Mouse (Mus musculus): ENCODE results near the gene Naa80.

Naa80 gene

DNA sequence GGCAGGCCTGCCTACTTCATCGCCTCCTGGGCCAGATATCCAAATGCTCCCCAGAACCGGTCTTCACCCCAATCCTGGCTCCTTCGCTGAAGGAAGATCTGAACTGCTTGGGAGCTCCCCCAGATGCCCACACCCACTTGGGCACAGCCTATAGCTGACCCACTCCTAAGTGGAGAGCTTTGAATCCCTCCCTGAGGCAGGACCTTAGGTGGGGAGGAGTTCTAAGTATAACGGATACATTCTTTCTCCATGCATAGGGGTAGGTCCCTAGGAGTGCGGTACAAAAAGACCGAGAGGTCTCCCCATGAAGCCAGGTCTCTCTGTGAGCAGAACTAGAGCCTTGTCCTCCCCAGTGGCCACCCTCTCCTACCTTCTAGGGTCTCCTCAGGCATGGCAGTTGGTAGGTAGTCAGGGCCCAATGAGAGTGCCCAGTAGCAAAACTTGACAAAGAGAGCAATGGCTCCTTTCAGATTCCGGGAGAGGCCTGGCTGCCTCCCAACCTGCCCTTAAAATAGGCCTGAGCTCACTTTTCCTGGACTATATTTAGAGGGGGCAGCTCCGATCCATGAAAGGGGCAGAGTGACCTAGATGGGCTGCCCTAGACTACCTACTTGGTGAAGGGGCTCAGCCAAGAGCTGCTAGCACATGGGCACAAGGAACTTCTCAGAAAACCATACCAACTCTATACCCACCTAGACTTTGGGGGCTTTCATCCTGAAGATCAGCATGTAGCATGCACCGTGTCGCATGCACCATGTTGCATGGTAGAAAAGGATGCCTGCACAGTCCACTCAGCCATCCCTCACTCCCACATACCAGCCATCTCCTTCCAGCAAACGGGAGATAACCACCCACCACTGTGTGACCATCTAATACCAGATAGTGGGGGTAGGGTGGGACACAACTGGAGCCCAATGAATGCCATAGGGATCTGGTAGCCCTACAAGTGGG lies 18.2 kb downstream of the Naa80 start:
- DNase-seq (ENCODE audit: low read depth, low spot score), result no peak

DNA sequence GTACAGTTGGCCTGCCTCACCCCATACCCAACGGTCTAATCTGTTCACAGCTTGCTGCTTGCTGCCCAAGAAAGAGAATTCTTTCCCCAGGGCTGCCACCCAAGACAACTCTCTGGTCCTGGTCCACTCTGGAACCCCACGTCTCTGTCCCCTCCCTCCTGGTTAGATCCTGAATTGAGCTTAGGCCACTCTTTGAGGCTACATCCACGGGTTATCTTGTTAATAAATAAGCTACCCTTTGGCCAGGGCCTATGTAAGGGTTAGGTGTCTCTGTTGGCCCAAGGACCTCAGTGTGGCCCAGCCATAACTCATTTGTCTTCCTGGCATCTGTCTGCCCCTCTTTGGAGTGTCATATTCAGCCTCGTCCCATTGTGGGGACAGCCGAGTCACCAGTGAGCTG lies 19.7 kb downstream of the Naa80 start:
- no peak for DNase-seq (ENCODE audit: low read depth, low spot score)

DNA sequence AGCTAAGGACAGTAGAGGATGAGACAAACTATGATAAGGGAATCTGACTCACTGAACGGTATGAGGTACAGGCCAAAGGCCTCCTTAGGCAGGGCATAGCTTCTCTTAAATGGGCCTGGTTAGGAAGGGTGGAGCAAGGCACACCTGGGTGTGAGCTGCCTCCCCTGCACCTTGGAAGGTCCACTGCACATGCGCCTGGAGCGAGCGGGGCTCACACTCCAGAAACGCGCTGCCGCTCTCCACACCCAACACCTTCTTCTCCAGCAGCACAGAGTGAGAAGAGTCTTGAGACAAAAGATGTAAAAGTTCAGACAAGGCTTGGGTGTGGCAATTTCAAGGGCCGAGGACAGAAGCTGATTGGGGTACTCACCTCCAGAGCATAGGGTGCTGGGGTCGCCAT lies 20.7 kb downstream of the Naa80 start:
- DNase-seq (ENCODE audit: low read depth, low spot score), result no peak

DNA sequence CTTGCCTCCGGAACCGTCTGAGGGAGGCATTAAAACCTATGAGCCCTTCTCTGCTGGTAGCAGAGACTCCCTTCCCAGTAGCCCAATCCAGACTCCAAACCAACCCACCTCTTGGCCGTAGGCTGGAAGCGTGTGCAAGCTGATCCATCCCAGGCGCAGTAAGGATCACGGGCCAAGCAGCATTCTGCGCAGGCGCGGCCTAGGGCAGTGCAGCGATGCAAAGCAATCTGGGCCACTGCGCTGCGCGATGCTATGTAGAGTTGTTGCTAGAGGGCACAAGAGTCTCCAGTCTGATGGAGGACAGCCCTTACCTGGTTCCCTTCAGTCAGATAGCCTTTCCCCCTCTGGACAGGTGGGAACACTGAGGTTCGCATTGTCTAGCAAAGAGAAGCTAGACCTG lies 21.2 kb downstream of the Naa80 start:
- DNase-seq (ENCODE audit: low read depth, low spot score), result peak; percentile 66

DNA sequence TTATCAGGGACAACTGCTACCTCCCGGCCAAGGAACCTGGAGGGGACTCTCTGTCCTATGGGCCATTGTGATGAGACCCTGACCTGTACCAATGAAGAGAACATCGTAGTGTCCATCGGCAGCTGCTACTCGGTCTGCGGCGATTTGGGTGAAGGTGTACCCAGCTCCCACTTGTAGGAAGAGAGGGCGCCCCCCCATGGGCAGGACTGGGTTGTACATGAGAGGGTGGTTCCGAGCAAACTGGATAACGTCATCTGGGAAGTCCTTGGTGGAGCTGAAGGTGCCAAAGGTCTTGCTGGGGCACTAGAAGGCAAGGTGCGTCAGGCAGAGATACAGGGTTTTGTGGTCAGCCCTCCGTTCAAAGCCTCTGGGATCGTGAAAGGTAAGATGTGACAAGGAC lies 22.1 kb downstream of the Naa80 start:
- DNase-seq (ENCODE audit: low read depth, low spot score), result peak; percentile 35

DNA sequence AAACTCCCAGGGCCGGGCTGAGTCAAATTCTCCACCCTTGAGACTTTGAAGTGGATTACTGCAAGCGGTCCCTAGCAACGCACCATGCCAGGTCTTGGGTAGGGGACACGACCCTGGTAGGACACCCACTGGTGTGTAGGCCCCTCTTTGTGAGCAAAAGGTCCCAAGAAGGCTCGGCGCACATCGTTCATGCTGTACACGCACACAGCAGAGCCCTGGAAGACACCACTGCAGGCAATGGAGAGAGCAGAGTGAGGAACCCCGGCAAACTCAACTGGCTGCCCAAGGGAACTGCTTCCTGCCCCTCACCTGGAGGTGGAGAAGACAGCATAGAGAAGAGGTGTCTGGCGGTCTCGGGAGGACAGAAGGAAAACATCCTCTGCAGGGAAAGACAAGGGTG lies 22.6 kb downstream of the Naa80 start:
- no peak for DNase-seq (ENCODE audit: low read depth, low spot score)

DNA sequence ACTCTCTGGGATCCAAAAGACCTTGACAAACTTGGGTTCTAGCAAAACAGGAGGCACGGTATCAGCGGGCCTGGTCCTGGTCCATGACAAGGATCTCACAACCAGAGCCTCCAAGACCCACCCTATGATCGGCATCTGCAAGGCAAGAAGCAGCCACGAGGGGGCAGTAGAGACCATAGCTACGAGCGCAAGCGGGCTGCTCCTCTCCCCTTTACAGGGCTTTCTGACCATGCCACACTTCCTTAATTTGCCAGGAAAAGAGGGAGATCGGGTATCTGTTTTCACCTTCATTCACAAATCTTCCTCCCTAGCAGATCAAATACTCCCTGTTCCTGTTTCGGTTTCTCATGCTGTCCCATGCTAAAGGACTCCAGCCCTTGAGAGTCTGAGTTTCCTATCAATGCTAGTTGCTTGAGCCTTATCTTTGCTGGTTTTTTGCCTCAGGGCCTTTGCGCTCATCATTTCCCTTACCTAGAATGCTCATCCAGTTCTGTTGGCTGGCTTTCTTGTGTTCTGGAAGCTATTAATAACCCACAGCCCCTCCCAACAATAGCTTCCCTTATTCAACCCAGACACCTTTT lies 23.5 kb downstream of the Naa80 start:
- DNase-seq (ENCODE audit: low read depth, low spot score), result peak; percentile 93

DNA sequence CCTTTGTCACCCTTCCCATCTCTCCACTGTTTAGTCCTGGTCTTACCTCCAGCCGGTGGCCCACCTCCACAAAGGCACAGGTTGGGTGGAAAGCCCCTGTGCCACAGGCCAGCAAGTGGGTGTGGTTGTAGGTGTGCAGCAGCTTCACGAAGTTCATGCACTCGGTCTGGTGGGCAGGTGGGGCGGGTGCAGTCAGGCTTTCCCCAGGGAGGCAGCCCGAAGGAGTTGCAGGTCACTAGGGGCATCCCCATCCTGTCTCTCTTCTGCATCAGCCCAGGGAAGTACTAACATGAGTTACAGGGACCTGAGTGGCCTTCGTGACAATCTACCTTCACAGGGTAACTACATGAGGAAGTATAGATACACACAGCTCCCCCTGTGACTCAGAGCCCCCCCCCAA lies 24.6 kb downstream of the Naa80 start:
- no peak for DNase-seq (ENCODE audit: low read depth, low spot score)

DNA sequence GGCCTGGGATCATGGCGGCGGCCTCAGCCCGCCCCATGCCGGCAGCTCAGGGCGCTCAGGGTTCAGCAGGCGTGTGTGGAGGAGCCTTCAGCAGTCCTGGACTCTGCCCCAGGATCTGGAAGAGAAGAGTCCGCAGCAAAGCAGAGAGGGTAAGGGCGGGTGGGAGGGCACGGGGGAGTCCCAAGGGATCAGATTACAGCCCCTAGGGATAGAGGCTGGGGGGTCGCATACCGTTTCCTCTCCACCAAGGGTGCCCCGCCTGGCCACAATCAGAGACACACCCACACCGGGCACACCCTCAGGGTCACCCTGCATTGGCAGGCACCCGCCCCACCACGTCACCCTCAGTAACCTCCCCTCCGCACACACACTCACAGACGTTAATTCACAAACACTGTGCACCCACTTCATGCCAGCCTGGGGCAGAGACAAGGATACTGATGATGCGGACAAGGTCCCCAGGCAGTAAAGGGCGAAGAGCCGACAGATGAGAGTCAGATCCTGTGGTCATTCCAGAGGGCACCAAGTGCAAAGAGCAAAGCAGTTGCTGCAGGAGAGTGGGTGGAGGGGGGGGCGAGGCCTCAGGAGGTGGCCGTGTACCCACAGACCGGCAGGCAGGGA lies 26.5 kb downstream of the Naa80 start:
- no peak for DNase-seq (ENCODE audit: low read depth, low spot score)

DNA sequence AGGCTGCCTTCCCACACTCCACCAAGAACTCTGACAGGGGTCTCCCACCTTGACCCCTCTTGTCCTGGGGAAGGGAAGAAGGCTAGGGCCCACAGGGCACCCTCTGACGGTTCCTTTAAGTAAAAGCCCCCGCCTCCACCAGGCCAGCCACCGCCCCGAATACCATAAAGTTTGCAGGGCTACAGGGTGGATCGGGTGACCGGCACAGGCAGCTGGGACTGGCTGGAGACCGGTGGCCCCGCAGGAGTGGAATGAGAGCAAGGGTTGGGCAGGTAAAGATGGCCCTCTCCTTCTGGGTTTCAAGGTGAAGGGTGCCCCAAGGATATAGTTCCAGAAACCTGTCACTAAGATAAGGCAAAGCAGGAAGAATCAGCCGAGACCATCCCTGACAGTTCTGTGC lies 27.9 kb downstream of the Naa80 start:
- DNase-seq (ENCODE audit: low read depth, low spot score), result no peak

DNA sequence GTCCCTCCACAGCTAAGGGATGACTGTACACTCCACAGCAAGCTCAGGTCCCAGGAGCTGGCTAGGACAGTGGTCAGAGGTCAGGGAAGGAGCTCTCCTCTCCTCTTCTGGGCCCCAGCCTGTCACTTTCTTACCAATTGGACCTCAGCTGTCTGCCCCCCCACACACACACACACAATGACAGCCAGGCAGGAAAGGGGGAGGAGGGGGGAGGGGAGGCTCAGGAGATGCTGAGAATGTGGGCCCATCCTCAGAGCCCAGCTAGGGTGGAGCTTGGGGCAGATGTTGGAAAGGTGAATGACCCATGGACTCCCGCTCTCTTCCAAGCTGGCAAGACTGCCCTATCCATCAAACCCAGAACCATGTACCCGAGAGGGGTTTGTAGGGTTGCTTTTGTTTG lies 28.3 kb downstream of the Naa80 start:
- no peak for DNase-seq (ENCODE audit: low read depth, low spot score)

DNA sequence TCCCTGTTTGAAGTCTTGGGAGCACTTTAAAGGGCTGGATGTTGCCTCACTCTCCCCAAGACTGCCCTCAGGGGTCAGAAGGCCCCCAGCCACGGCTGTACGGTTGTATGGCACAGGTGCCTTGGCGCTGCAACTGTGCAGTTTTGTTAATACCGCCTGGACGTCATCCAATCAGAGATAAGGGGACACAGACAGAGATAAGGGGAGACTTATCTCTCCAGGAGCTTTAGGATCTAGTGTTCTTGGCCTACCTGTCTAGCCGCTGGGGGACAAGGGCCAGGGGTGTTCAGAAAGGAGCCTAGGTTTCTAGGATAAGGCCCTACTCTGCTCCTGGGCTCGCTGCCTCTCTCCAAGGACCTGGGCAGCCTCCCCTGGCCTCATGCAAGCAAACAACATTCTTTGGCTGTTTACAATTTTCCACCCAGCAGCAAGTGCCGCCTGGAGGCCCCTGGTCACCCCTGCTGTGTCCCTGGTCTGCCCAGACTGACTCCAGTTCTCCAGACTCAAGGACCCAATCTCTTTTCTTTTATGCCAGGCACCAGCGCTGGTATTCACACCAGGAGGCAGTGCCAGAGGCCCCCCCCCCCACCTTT lies 29.1 kb downstream of the Naa80 start:
- DNase-seq (ENCODE audit: low read depth, low spot score), result no peak

DNA sequence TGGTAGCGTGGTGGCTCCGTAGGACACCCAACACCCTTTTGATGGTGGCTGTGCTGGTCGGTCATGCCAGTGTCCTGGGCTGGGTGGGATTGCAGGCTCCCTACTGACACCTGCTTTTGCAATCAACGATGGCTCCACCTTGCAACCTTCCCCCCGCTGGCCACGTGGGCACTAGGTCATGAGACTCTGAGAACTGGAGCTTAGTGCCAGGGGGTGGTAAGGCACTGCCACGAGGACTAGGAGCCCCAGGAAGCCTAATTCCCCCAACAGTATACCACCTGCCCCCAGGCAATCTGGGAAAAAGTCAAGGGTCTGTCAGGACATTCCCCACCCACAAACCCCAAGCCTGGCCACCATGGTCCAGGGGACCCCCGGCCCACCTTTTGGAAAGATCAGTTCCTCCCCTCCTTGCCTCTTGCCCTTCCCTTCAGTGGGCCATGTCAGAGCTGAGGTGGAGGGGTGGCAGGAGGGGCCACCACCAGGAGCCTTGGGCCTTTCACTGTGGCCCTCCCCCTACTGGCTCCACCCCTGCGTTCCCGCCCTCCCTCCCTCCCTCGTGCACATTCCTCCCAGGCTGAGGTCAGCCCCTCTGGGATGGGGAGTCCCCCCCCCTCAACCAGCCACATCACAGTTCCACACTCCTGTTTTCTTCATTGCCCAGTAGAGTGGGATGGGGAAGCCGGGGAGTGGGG lies 30.2 kb downstream of the Naa80 start, which contains the start of gene Sema3b:
TSS of gene Sema3b (minus strand) at position 489 of the 692 bp plus-strand sequence.
- DNase-seq (ENCODE audit: low read depth, low spot score), result no peak

DNA sequence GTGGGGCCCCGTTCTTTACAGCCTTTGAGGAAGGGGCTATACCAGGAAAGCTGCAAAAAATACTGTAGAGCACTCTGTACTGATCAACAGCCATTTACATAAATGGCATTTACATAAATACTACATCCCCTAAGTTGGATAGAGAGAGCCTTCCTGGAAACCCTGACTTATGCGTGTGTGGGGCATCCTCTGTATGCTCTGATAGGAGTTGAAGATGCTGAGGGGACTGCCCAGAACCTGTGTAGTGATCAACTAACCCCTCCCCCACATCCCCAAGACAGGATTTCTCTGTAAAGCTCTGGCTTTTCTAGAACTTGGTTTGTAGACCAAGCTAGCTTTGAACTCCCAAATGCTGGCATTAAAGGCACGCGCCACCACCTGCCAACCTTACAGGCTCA lies 30.7 kb downstream of the Naa80 start:
- no peak for DNase-seq (ENCODE audit: low read depth, low spot score)

DNA sequence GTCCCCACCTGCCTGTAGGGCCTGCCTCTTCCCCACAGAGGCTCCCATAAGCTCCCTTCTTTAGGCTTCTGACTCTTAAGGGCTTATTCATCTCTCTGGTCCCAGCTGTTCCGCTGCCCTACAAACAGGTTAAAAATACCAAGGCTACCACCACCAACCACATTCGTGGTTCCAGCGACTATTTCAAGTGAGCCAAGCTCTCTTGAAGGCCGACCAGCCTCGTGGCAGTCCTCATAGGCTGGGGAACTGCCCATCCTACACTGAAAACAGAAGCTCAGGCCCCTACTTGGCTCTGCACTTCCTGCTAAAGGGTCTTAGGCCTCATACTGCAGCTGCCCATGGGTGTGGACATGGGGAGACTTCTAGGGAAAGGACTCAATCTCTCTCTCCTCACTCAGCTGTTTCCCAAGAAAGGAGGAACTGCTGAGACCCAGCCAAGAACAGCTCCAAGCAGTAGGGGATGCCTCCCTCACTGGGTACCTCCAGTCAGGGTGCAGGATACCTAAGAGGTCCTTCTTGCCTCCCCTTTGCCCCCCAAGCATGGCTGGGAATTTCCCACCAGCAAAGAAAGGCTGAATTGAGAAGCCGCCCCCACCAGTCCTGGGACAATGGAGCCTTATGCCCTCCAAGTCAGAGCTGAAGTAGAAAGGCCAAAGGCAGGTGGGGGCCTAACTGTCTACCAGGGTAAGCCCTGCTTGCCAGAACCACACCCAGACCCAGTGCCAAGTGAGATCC lies 32.9 kb downstream of the Naa80 start:
- DNase-seq (ENCODE audit: low read depth, low spot score), result peak; percentile 71

DNA sequence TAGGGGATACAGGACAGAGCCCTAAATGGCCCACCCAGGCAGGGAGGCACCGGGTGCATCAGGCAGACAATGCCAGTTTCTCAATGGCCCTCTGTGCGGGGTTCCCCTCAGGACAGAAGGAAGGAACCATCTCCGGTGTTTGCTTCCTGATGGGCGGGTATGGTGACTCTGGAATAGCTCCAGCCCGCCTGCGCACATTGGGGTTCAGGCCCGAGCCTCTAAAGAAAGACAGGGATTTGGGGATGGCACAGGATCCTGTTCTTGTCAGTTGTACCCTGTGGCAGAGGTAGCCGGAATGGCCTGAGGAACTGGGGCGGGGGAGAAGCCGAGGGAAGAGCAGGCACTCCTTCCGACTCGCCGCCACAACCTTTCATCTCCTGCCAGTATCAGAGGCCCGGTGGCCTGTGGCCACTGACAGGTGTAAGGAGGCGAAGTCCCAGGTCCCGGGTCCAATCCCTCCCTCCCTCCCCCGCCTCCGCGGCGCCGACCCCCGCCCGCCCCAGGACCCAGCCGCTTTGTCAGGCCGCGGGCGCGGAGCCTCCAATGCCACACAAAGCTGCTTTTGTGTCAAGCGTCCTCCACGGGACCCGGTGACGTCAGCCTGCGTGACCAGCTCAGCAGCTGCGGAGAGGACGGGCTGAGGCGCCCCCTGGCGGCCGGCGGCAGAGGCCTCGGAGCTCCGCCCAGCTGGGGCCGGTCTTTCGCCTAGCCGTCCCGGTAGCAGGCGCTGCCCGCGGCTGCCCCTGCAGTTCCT lies 33.7 kb downstream of the Naa80 start:
- DNase-seq (ENCODE audit: low read depth, low spot score), result peak; percentile 99

DNA sequence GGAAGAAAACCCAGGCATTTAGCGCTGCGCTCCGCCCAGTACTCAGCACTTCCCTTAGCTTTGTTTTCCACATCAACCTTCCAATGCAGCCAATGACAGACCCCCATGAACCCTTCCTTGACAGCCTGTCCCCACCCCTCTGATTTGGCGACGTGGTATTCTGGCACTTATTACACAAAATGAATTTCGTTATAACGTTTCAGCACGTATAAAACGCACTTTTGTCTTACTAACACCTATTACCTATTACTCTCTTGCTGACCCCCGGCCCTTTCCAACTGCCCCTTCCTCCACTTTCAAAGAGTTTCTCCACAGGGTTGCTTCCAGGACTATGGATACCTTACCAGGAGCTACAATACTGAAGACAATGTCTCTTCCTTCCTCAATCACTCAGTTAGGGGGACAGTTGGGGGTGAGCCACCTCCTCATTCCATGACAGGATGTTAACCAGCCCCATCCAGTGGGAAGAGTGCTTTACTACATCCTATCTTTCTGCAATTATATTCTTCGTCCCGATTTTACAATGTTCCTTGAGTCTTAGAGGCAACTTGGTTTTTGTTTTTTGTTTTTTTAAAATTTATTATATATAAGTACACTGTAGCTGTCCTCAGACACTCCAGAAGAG lies 34.4 kb downstream of the Naa80 start:
- DNase-seq (ENCODE audit: low read depth, low spot score), result no peak

DNA sequence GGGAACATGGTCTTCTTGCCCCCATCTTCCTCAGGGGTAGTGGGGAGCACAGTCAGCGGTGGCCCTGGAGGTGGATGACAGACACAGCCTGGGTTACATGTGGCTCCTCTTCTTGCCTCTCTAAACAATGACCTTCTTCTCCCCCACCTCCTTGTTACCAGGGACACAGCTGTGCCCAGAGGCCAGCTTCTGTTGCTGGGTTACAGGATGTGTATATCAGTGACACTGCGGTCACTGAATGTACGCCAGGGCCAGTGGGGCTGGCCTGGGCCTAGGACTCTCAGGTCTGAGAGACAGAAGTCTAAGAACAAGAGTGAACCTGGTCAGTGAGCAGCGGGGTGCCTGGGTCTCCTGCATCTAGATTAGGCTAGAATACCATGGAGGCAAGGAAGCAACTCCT lies 36.3 kb downstream of the Naa80 start:
- DNase-seq (ENCODE audit: low read depth, low spot score), result peak; percentile 68

DNA sequence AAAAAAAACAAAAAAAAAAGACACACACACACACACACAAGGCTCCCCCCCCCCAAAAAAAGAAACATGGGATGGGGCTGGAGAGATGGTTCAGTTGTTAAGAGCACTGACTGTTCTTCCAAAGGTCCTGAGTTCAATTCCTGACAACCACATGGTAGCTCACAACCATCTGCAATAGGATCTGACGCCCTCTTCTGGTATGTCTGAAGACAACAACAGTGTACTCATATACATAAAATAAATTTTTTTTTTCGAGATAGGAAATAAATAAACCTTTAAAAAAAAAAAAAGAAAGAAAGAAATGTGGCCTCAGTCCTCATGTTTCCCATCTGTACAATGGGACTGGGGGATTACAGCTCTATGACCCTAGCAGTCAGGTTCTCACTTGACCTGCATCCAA lies 38.8 kb downstream of the Naa80 start:
- DNase-seq (ENCODE audit: low read depth, low spot score), result no peak

DNA sequence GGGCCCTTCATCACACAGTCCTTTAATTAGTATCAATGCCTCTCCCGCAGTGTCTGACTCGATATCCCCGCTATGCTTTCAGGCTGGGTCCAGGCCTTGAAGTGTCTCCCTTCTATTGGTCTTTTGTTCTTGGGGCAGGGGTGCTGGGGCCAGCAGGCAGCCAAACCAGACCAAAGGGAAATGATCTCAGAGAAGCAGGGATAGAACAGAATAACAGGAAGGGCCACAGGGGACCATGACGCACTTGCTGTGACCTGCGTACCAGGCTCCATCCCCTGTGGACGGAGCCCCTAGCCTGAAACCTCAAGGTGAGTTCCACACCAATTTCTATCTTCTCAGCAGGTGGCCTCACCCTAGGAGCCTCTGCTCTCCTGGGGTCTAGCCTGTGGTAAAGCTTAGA lies 39.4 kb downstream of the Naa80 start:
- DNase-seq (ENCODE audit: low read depth, low spot score), result no peak

Measured in brain, adult 2 months (tissue).